Mouse (Mus musculus) spleen, postnatal 4 days (tissue): ENCODE data around the gene 1700020N01Rik.

ENCODE experiments used
- DNase-seq, 2 experiments: peaks; one replicate each; pipeline ENCODE4 v3.0.0; 2022; ENCODE audit warnings: low spot score in 2 of 2

1700020N01Rik gene

GRCm38 (mm10) chr10:21669750-21670161, 76.8 kb downstream of the 1700020N01Rik start:
- no peak for DNase-seq

- DNase-seq, result no peak
These were observed 77.2 kb downstream of the 1700020N01Rik start for GRCm38 (mm10) chr10:21670168-21670567.
